Mouse (Mus musculus) megakaryocyte, adult 5-6 weeks (primary cell): ENCODE data around the gene Nisch. TPM values are rescaled to one million over a fixed set of nuclear protein-coding genes. Genes with fewer than 3 reads are reported as not detected.

ENCODE experiments used
- ATAC-seq: 2 replicates; pipeline ENCODE4 v1.8.0; 2016; ENCODE audit warnings: mild to moderate bottlenecking, inconsistent platforms; ENCODE audit not compliant: poor library complexity, severe bottlenecking
- total RNA-seq, 2 experiments: library from RNA; stranded (forward) in 1 of 2; stranded (reverse) in 1 of 2; fragments of 153-499, 151-499 nt in 1 of 2; fragments of 221-1000, 200-1000 nt in 1 of 2; gene quantifications; 2 replicates each; pipeline versions ENCODE4 v1.2.3 to v1.2.4; 2015 to 2017

Nisch gene
- total RNA-seq, 2 experiments from 2014 or later = 65.6 to 74.8 TPM

GRCm38 (mm10) chr14:31132491-31132975 is 84.2 kb downstream of the Nisch start:
- no peak for ATAC-seq

- no peak for ATAC-seq
Measured at GRCm38 (mm10) chr14:31132031-31132430, 84.7 kb downstream of the Nisch start.

GRCm38 (mm10) chr14:31131272-31131821 is 85.4 kb downstream of the Nisch start:
- ATAC-seq = no peak

GRCm38 (mm10) chr14:31130236-31131220 is 86.2 kb downstream of the Nisch start, which contains the start of gene Nt5dc2:
TSS of gene Nt5dc2 (plus strand) at chr14:31131053.
- ATAC-seq = peak; percentile 71

GRCm38 (mm10) chr14:31129326-31130235 is 87.2 kb downstream of the Nisch start:
- no peak for ATAC-seq

GRCm38 (mm10) chr14:31128826-31129219 is 87.9 kb downstream of the Nisch start, which contains the start of gene Smim4:
TSS of gene Smim4 (minus strand) at chr14:31128956.
- peak; percentile 84 for ATAC-seq

- peak; percentile 28 for ATAC-seq
Measured at GRCm38 (mm10) chr14:31128101-31128825, 88.5 kb downstream of the Nisch start.

- no peak for ATAC-seq
Measured at GRCm38 (mm10) chr14:31126826-31127225, 89.9 kb downstream of the Nisch start.

- 0 out of 2 replicates have a peak, but pooled peaks have one; percentile 9 for ATAC-seq
Measured at GRCm38 (mm10) chr14:31125106-31126075, 91.4 kb downstream of the Nisch start.

Other genes starting within 250 kb of the Nisch start
- 22.8 and 32.1 TPM in 2 replicates for gene Glt8d1, start 215.5 kb downstream of the Nisch start, total RNA-seq (2015)
- 20.2 and 28.3 TPM in 2 replicates for gene Glt8d1, start 215.5 kb downstream of the Nisch start, total RNA-seq (2017)
- gene Spcs1, start 215.3 kb downstream of the Nisch start, total RNA-seq (2015) = 179 and 205 TPM in 2 replicates
- gene Spcs1, start 215.3 kb downstream of the Nisch start, total RNA-seq (2017) = 80.1 and 82.1 TPM in 2 replicates
- gene Pbrm1, start 197.8 kb downstream of the Nisch start, total RNA-seq (2015) = 73.6 and 77.6 TPM in 2 replicates
- gene Pbrm1, start 197.8 kb downstream of the Nisch start, total RNA-seq (2017) = 63.1 and 71.9 TPM in 2 replicates
- 45.8 and 55.3 TPM in 2 replicates for gene Gnl3, start 197.8 kb downstream of the Nisch start, total RNA-seq (2015)
- 48.6 and 60.6 TPM in 2 replicates for gene Gnl3, start 197.8 kb downstream of the Nisch start, total RNA-seq (2017)
- 65.2 and 73.3 TPM in 2 replicates for gene Smim4, start 88.0 kb downstream of the Nisch start, total RNA-seq (2015)
- gene Smim4, start 88.0 kb downstream of the Nisch start, total RNA-seq (2017) = 34.8 and 42.5 TPM in 2 replicates
- gene Nt5dc2, start 85.9 kb downstream of the Nisch start, total RNA-seq (2015) = 20.6 and 21.0 TPM in 2 replicates
- gene Nt5dc2, start 85.9 kb downstream of the Nisch start, total RNA-seq (2017) = 24.1 and 29.0 TPM in 2 replicates
- gene Stab1, start 48.3 kb downstream of the Nisch start, total RNA-seq (2015) = 0.27 TPM in 1 of 2 replicates, not detected in the other
- 0.40 and 1.0 TPM in 2 replicates for gene Stab1, start 48.3 kb downstream of the Nisch start, total RNA-seq (2017)
- 0.71 TPM in 1 of 2 replicates, not detected in the other for gene Tnnc1, start 8.6 kb downstream of the Nisch start, total RNA-seq (2015)
- gene Tnnc1, start 8.6 kb downstream of the Nisch start, total RNA-seq (2017) = not detected in 2 replicates
- not detected in 2 replicates for gene Sema3g, start 914 bp upstream of the Nisch start, total RNA-seq (2015)
- gene Sema3g, start 914 bp upstream of the Nisch start, total RNA-seq (2017) = not detected in 2 replicates
- 12.5 and 14.3 TPM in 2 replicates for gene Phf7, start 34.4 kb upstream of the Nisch start, total RNA-seq (2015)
- 9.8 and 13.4 TPM in 2 replicates for gene Phf7, start 34.4 kb upstream of the Nisch start, total RNA-seq (2017)
- 14.0 and 15.6 TPM in 2 replicates for gene Bap1, start 34.5 kb upstream of the Nisch start, total RNA-seq (2015)
- 30.4 and 31.8 TPM in 2 replicates for gene Bap1, start 34.5 kb upstream of the Nisch start, total RNA-seq (2017)
- gene Dnah1, start 107.0 kb upstream of the Nisch start, total RNA-seq (2015) = 0.05 TPM in 1 of 2 replicates, not detected in the other
- gene Dnah1, start 107.0 kb upstream of the Nisch start, total RNA-seq (2017) = under 0.01 TPM in 1 of 2 replicates, not detected in the other
- gene Capn7, start 119.7 kb upstream of the Nisch start, total RNA-seq (2015) = 45.3 and 48.0 TPM in 2 replicates
- 51.3 and 56.5 TPM in 2 replicates for gene Capn7, start 119.7 kb upstream of the Nisch start, total RNA-seq (2017)
- gene Sh3bp5, start 219.1 kb upstream of the Nisch start, total RNA-seq (2015) = 52.3 and 52.8 TPM in 2 replicates
- gene Sh3bp5, start 219.1 kb upstream of the Nisch start, total RNA-seq (2017) = 26.4 and 36.1 TPM in 2 replicates